Mouse (Mus musculus): Measurements from ENCODE around the gene Alg12. TPM values are rescaled to one million over a fixed set of nuclear protein-coding genes. Genes with fewer than 3 reads are reported as not detected.
"Not testable (repeated sequence)": the region's sequence is repeated elsewhere in the genome, so short reads cannot be mapped to it uniquely, and the experiment has no call there.

The Alg12 gene
- polyA plus RNA-seq, 1 experiment from 2014 or later, result 9.3 TPM

- not testable (repeated sequence) for ATAC-seq (ENCODE audit: insufficient number of reproducible peaks, low FRiP score); H3K27ac ChIP-seq (ENCODE audit: poor library complexity, severe bottlenecking); H3K4me2 ChIP-seq; H3K9me3 ChIP-seq (replicated peaks); H3K4me3 ChIP-seq; H3K4me1 ChIP-seq (replicated peaks); H3K9ac ChIP-seq; H3K27me3 ChIP-seq (replicated peaks)
- H3K36me3 ChIP-seq, result peaks cover 53% of the 10 kb centered on the region
- 96% methylated on average over 2 of the region's 2 CpGs for WGBS
These were observed 53.0 kb downstream of the Alg12 start for GRCm38 (mm10) chr15:88766139-88766538.

DNA sequence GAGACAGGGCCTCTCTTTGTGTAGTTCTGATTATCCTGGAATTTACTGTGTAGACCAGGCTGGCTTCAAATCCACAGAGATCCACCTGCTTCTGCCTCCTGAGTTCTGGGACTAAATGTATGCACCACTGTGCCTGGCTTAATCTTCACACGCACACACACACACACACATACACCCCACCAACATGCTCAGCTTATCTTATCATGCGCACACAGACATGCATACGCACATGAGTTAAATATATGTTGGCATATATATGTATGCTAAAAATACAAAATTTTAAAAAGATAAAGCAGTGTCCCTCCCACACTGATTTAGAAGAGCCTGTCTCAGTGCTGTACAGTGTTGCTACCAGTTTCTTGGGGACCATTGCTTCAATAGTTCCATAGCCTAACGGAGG lies 57.6 kb downstream of the Alg12 start:
- no peaks in the 10 kb centered on the region; the same call in 1 of the 2 replicates for H3K9me3 ChIP-seq (replicated peaks)
- no peaks in the 10 kb centered on the region for H3K27me3 ChIP-seq (replicated peaks)
- H3K4me1 ChIP-seq (replicated peaks), result peaks cover 30% of the 10 kb centered on the region
- H3K36me3 ChIP-seq, result peaks cover 67% of the 10 kb centered on the region
- no peak overlapping the region for H3K4me3 ChIP-seq
- no peak overlapping the region for H3K4me2 ChIP-seq
- no peak overlapping the region for H3K27ac ChIP-seq (ENCODE audit: poor library complexity, severe bottlenecking)
- ATAC-seq (ENCODE audit: insufficient number of reproducible peaks, low FRiP score), result peak; percentile 49; the same call in 1 of the 2 replicates
- 87% methylated on average over 4 of the region's 4 CpGs for WGBS
- H3K9ac ChIP-seq, result no peak overlapping the region

DNA sequence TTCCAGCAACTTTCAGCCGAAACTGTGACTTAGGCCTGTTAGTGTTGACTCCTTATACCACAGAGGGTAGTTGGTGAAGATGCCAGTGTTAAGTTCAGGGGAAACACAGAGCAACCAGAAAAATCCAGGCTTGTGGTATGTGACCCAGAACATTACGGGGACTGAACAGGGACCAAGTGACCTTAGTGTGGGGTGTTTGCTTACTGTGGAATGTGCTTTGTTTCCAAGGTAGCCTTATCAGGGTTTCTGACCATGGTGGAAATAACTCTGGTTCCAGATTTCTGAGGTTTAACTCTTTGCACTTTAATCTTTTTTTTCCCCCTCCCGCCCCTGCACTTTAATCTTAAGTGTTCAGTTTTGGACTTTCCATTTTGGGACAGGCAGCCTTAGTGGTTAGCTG lies 61.1 kb downstream of the Alg12 start:
- peak overlapping the region; percentile 87 for H3K27ac ChIP-seq (ENCODE audit: poor library complexity, severe bottlenecking)
- no peak overlapping the region for H3K4me3 ChIP-seq
- H3K9me3 ChIP-seq (replicated peaks), result no peaks in the 10 kb centered on the region
- H3K4me1 ChIP-seq (replicated peaks), result peaks cover 48% of the 10 kb centered on the region
- H3K9ac ChIP-seq, result no peak overlapping the region; the same call in 1 of the 2 replicates
- H3K27me3 ChIP-seq (replicated peaks), result no peaks in the 10 kb centered on the region
- ATAC-seq (ENCODE audit: insufficient number of reproducible peaks, low FRiP score), result peak; percentile 37; the same call in 1 of the 2 replicates
- H3K4me2 ChIP-seq, result peak overlapping the region; percentile 54
- H3K36me3 ChIP-seq, result peaks cover 65% of the 10 kb centered on the region
- 26% methylated on average over 3 of the region's 3 CpGs for WGBS

- WGBS, result 95% methylated on average over 18 of the region's 18 CpGs
- H3K4me3 ChIP-seq, result no peak overlapping the region
- H3K4me2 ChIP-seq, result no peak overlapping the region
- H3K9me3 ChIP-seq (replicated peaks), result no peaks in the 10 kb centered on the region
- H3K36me3 ChIP-seq, result peaks cover 43% of the 10 kb centered on the region
- peaks cover 48% of the 10 kb centered on the region for H3K4me1 ChIP-seq (replicated peaks)
- ATAC-seq (ENCODE audit: insufficient number of reproducible peaks, low FRiP score), result no peak
- no peak overlapping the region for H3K9ac ChIP-seq
- no peaks in the 10 kb centered on the region for H3K27me3 ChIP-seq (replicated peaks)
- no peak overlapping the region for H3K27ac ChIP-seq (ENCODE audit: poor library complexity, severe bottlenecking)
These were observed 63.4 kb downstream of the Alg12 start for GRCm38 (mm10) chr15:88755761-88756160.

Other genes with a start within 250 kb of the Alg12 start
- not detected in 2 replicates for gene Zdhhc25, start 219.0 kb downstream of the Alg12 start, polyA plus RNA-seq (2016; fragmentation: Nextera tagmentation; extraction: Ambion mirVana)
- 12.9 and 15.1 TPM in 2 replicates for gene Brd1, start 85.1 kb downstream of the Alg12 start, polyA plus RNA-seq (2016; fragmentation: Nextera tagmentation; extraction: Ambion mirVana)
- 18.9 and 20.5 TPM in 2 replicates for gene Zbed4, start 67.7 kb downstream of the Alg12 start, polyA plus RNA-seq (2016; fragmentation: Nextera tagmentation; extraction: Ambion mirVana)
- gene Creld2, start 328 bp upstream of the Alg12 start, polyA plus RNA-seq (2016; fragmentation: Nextera tagmentation; extraction: Ambion mirVana), result 61.9 and 66.4 TPM in 2 replicates
- 67.5 and 68.1 TPM in 2 replicates for gene Pim3, start 42.9 kb upstream of the Alg12 start, polyA plus RNA-seq (2016; fragmentation: Nextera tagmentation; extraction: Ambion mirVana)
- not detected in 2 replicates for gene Ttll8, start 135.1 kb upstream of the Alg12 start, polyA plus RNA-seq (2016; fragmentation: Nextera tagmentation; extraction: Ambion mirVana)
- 0.06 TPM in 1 of 2 replicates, not detected in the other for gene Mlc1, start 159.7 kb upstream of the Alg12 start, polyA plus RNA-seq (2016; fragmentation: Nextera tagmentation; extraction: Ambion mirVana)
- gene Mov10l1, start 163.6 kb upstream of the Alg12 start, polyA plus RNA-seq (2016; fragmentation: Nextera tagmentation; extraction: Ambion mirVana), result 56.9 and 60.3 TPM in 2 replicates
- gene Panx2, start 240.4 kb upstream of the Alg12 start, polyA plus RNA-seq (2016; fragmentation: Nextera tagmentation; extraction: Ambion mirVana), result 1.8 and 2.4 TPM in 2 replicates